In genomic region chr9:44637551-44638169, GRCm38 (mm10) we compare ENCODE assay signal across 11 mouse cellular contexts. TPM values are rescaled to one million over a fixed set of nuclear protein-coding genes. Genes with fewer than 3 reads are reported as not detected.
DNase-seq lines count a peak whose midpoint lies in the region; ATAC-seq lines count a peak whose summit lies in the region.
"Had no signal": no experiment of that assay in that cellular context is flagged by ENCODE, and none has a peak within 500 bp of the region (broad histone marks: within the 10 kb centered on the region; RNA-seq: fewer than 3 reads in every experiment).

No protein-coding gene starts in this region.

- H3K36me3 ChIP-seq in forebrain, embryonic 10.5 days (replicated peaks), result peaks cover 87% of the 10 kb centered on the region
- H3K36me3 ChIP-seq in forebrain, embryonic 12.5 days (replicated peaks), result peaks cover 72% of the 10 kb centered on the region
- peaks cover 14% of the 10 kb centered on the region for H3K36me3 ChIP-seq in neural tube, embryonic 11.5 days (ENCODE audit: control insufficient read depth, insufficient read depth, low read length)
- peaks cover 35% of the 10 kb centered on the region for H3K36me3 ChIP-seq in forebrain, embryonic 16.5 days (ENCODE audit: control insufficient read depth, insufficient read depth)

- no peak overlapping the region for H3K4me2 ChIP-seq in forebrain, embryonic 12.5 days
- H3K4me2 ChIP-seq in neural tube, embryonic 11.5 days (ENCODE audit: low read depth), result no peak overlapping the region
- H3K4me2 ChIP-seq in forebrain, embryonic 16.5 days (ENCODE audit: low read length), result no peak overlapping the region
- H3K4me2 ChIP-seq: limb, embryonic 13.5 days had no signal

- no peak overlapping the region for H3K27ac ChIP-seq in forebrain, embryonic 10.5 days
- no peak overlapping the region for H3K27ac ChIP-seq in forebrain, embryonic 12.5 days
- H3K27ac ChIP-seq in neural tube, embryonic 11.5 days (ENCODE audit: low read depth, low read length), result no peak overlapping the region
- no peak overlapping the region for H3K27ac ChIP-seq in forebrain, embryonic 16.5 days (ENCODE audit: low read length)
- H3K27ac ChIP-seq: limb, embryonic 13.5 days had no signal

- no peaks in the 10 kb centered on the region for H3K4me1 ChIP-seq in forebrain, embryonic 10.5 days
- H3K4me1 ChIP-seq in forebrain, embryonic 12.5 days, result no peaks in the 10 kb centered on the region
- H3K4me1 ChIP-seq in neural tube, embryonic 11.5 days (ENCODE audit: control insufficient read depth, insufficient read depth, low read length), result no peaks in the 10 kb centered on the region
- H3K4me1 ChIP-seq in forebrain, embryonic 16.5 days (replicated peaks; ENCODE audit: control insufficient read depth, insufficient read depth, low read length), result peaks cover 3% of the 10 kb centered on the region; the same call in 1 of the 2 replicates

- WGBS in forebrain, embryonic 10.5 days, result 95% methylated on average over 15 of the region's 15 CpGs
- 85% methylated on average over 15 of the region's 15 CpGs for WGBS in forebrain, embryonic 12.5 days
- WGBS in neural tube, embryonic 11.5 days, result 88% methylated on average over 15 of the region's 15 CpGs
- 57% methylated on average over 15 of the region's 15 CpGs for WGBS in forebrain, embryonic 16.5 days

- no peak overlapping the region for H3K4me3 ChIP-seq in forebrain, embryonic 10.5 days
- H3K4me3 ChIP-seq in forebrain, embryonic 12.5 days (replicated peaks), result no peak overlapping the region
- no peak overlapping the region for H3K4me3 ChIP-seq in neural tube, embryonic 11.5 days (ENCODE audit: low read depth, low read length)
- no peak overlapping the region for H3K4me3 ChIP-seq in forebrain, embryonic 16.5 days (replicated peaks; ENCODE audit: low read length)
- H3K4me3 ChIP-seq: erythroblast, embryonic 14.5 days; limb, embryonic 13.5 days had no signal

- ATAC-seq in forebrain, embryonic 12.5 days (ENCODE audit: low FRiP score), result no peak
- ATAC-seq in neural tube, embryonic 11.5 days (ENCODE audit: insufficient read depth, low FRiP score, low TSS enrichment), result no peak
- peak; percentile 92 for ATAC-seq in granulocyte monocyte progenitor cell, adult 5-6 weeks (replicated peaks; ENCODE audit: poor library complexity, severe bottlenecking)
- peak; percentile 89 for ATAC-seq in megakaryocyte progenitor cell, adult 5-6 weeks (replicated peaks; ENCODE audit: poor library complexity)
- no peak for ATAC-seq in forebrain, embryonic 16.5 days

- DNase-seq in forebrain, embryonic 10.5 days (ENCODE audit: extremely low spot score, low spot score), result peak; percentile 14
- DNase-seq in neural tube, embryonic 11.5 days (ENCODE audit: low spot score), result peak; percentile 16
- no peak for DNase-seq in neural tube, embryonic 10.5 days (ENCODE audit: extremely low spot score, low spot score)
- no peak for DNase-seq in layer of hippocampus, adult 8-10 months (ENCODE audit: low spot score in 2 of 2)

- no peak overlapping the region for H3K9ac ChIP-seq in forebrain, embryonic 12.5 days
- no peak overlapping the region for H3K9ac ChIP-seq in neural tube, embryonic 11.5 days (ENCODE audit: low read length)
- H3K9ac ChIP-seq in forebrain, embryonic 16.5 days (replicated peaks; ENCODE audit: low read depth, low read length), result no peak overlapping the region
- H3K9ac ChIP-seq: limb, embryonic 13.5 days had no signal

- H3K27me3 ChIP-seq in forebrain, embryonic 10.5 days (ENCODE audit: poor library complexity, severe bottlenecking), result no peaks in the 10 kb centered on the region
- H3K27me3 ChIP-seq in forebrain, embryonic 12.5 days, result no peaks in the 10 kb centered on the region
- H3K27me3 ChIP-seq in neural tube, embryonic 11.5 days (ENCODE audit: control insufficient read depth, insufficient read depth, low read length), result no peaks in the 10 kb centered on the region
- H3K27me3 ChIP-seq in forebrain, embryonic 16.5 days (replicated peaks; ENCODE audit: control insufficient read depth, insufficient read depth, low read length), result no peaks in the 10 kb centered on the region
- H3K27me3 ChIP-seq: limb, embryonic 13.5 days had no signal

- H3K9me3 ChIP-seq in forebrain, embryonic 10.5 days, result no peaks in the 10 kb centered on the region; the same call in 1 of the 2 replicates
- H3K9me3 ChIP-seq in forebrain, embryonic 12.5 days, result no peaks in the 10 kb centered on the region
- H3K9me3 ChIP-seq in neural tube, embryonic 11.5 days (ENCODE audit: control insufficient read depth, low read length), result no peaks in the 10 kb centered on the region
- no peaks in the 10 kb centered on the region for H3K9me3 ChIP-seq in forebrain, embryonic 16.5 days (ENCODE audit: control insufficient read depth, low read length)

RNA-seq across cellular contexts. Expression of gene Ddx6, which starts 33.0 kb away (rescaled TPM):
- 20.3 and 21.0 TPM in 2 replicates for polyA plus RNA-seq in forebrain, embryonic 10.5 days (2016; fragmentation: Nextera tagmentation; extraction: Ambion mirVana)
- 22.8 and 24.4 TPM in 2 replicates for polyA plus RNA-seq in forebrain, embryonic 12.5 days (2016; fragmentation: Nextera tagmentation; extraction: Ambion mirVana)
- polyA plus RNA-seq in neural tube, embryonic 11.5 days (2014; fragmentation: Nextera tagmentation; extraction: Ambion mirVana), result 11.6 and 11.9 TPM in 2 replicates
- 72.4 and 75.7 TPM in 2 replicates for total RNA-seq in granulocyte monocyte progenitor cell, adult 5-6 weeks (2014; fragmentation: Nextera tagmentation)
- 79.6 and 80.6 TPM in 2 replicates for total RNA-seq in granulocyte monocyte progenitor cell, adult 5-6 weeks (2017)
- 65.0 and 65.9 TPM in 2 replicates for total RNA-seq in megakaryocyte progenitor cell, adult 5-6 weeks (2015)
- 66.6 and 74.4 TPM in 2 replicates for total RNA-seq in megakaryocyte progenitor cell, adult 5-6 weeks (2017)
- total RNA-seq in layer of hippocampus, adult 8-10 months (2022), result 100 to 1,000 TPM; 130 to 145 (median 134) TPM
- 21.2 and 22.8 TPM in 2 replicates for polyA plus RNA-seq in forebrain, embryonic 16.5 days (2015; fragmentation: Nextera tagmentation; extraction: Ambion mirVana)

RNA-seq across cellular contexts. Expression of gene Treh, which starts 35.4 kb away (rescaled TPM):
- not detected in 2 replicates for polyA plus RNA-seq in forebrain, embryonic 10.5 days (2016; fragmentation: Nextera tagmentation; extraction: Ambion mirVana)
- not detected in 2 replicates for polyA plus RNA-seq in forebrain, embryonic 12.5 days (2016; fragmentation: Nextera tagmentation; extraction: Ambion mirVana)
- polyA plus RNA-seq in neural tube, embryonic 11.5 days (2014; fragmentation: Nextera tagmentation; extraction: Ambion mirVana), result not detected in 2 replicates
- total RNA-seq in granulocyte monocyte progenitor cell, adult 5-6 weeks (2014; fragmentation: Nextera tagmentation), result not detected in 2 replicates
- total RNA-seq in granulocyte monocyte progenitor cell, adult 5-6 weeks (2017), result not detected in 2 replicates
- total RNA-seq in megakaryocyte progenitor cell, adult 5-6 weeks (2015), result not detected in 2 replicates
- total RNA-seq in megakaryocyte progenitor cell, adult 5-6 weeks (2017), result not detected in 2 replicates
- total RNA-seq in layer of hippocampus, adult 8-10 months (2022), result not detected
- polyA plus RNA-seq in forebrain, embryonic 16.5 days (2015; fragmentation: Nextera tagmentation; extraction: Ambion mirVana), result not detected in 2 replicates
- polyA plus RNA-seq: erythroblast, embryonic 14.5 days; limb, embryonic 13.5 days; spleen, adult 2 months had no signal

Comparison
In these comparisons a context has a peak if more than half of its experiments do, and no peak if none do; other contexts are left out.
1. DNase-seq: peak in forebrain, embryonic 10.5 days (single experiment) and neural tube, embryonic 11.5 days (single experiment); none in neural tube, embryonic 10.5 days (single experiment) and layer of hippocampus, adult 8-10 months (0 of 2).
2. ATAC-seq: peak in granulocyte monocyte progenitor cell, adult 5-6 weeks (single experiment) and megakaryocyte progenitor cell, adult 5-6 weeks (single experiment); none in forebrain, embryonic 12.5 days (single experiment), neural tube, embryonic 11.5 days (single experiment) and forebrain, embryonic 16.5 days (single experiment).